ENCODE assay signal across 8 mouse cellular contexts in genomic region chr3:126596086-126596485, GRCm38 (mm10). TPM values are rescaled to one million over a fixed set of nuclear protein-coding genes. Genes with fewer than 3 reads are reported as not detected.
DNase-seq lines count a peak whose midpoint lies in the region; ATAC-seq and TF ChIP-seq lines count a peak whose summit lies in the region.

Gene Camk2d, plus strand, starts transcription at chr3:126596302.

- peaks cover 9% of the 10 kb centered on the region for H3K4me1 ChIP-seq in E14TG2a.4 (replicated peaks; ENCODE audit: low read depth, low read length)
- H3K4me1 ChIP-seq in forebrain, embryonic 12.5 days = peaks cover 10% of the 10 kb centered on the region
- peaks cover 11% of the 10 kb centered on the region for H3K4me1 ChIP-seq in heart, embryonic 16.5 days (ENCODE audit: control insufficient read depth, insufficient read depth, low read length)
- 0 out of 2 replicates have a peak, but pooled peaks cover 14% of the 10 kb centered on the region for H3K4me1 ChIP-seq in liver, embryonic 13.5 days (replicated peaks)
- 0 out of 2 replicates have a peak, but pooled peaks cover 6% of the 10 kb centered on the region for H3K4me1 ChIP-seq in stomach, embryonic 14.5 days (ENCODE audit: control insufficient read depth, insufficient read depth, low read length)

- no peak for TF ChIP-seq CTCF in E14TG2a.4 (conservative IDR thresholded peaks at IDR 0.05; ENCODE audit: low read length)

- peak within 1 kb of the TSS; percentile 95 for H3K27ac ChIP-seq in forebrain, embryonic 12.5 days
- peak within 1 kb of the TSS; percentile 100 for H3K27ac ChIP-seq in heart, embryonic 16.5 days (ENCODE audit: low read length)
- H3K27ac ChIP-seq in liver, embryonic 13.5 days = peak within 1 kb of the TSS; percentile 81
- H3K27ac ChIP-seq in stomach, embryonic 14.5 days (ENCODE audit: low read length) = peak within 1 kb of the TSS; percentile 95

- no peaks in the 10 kb centered on the region for H3K36me3 ChIP-seq in E14TG2a.4 (ENCODE audit: insufficient read depth, low read length)
- no peaks in the 10 kb centered on the region for H3K36me3 ChIP-seq in forebrain, embryonic 12.5 days (replicated peaks)
- peaks cover 6% of the 10 kb centered on the region; the same call in 1 of the 2 replicates for H3K36me3 ChIP-seq in heart, embryonic 16.5 days (ENCODE audit: control insufficient read depth, insufficient read depth)
- no peaks in the 10 kb centered on the region for H3K36me3 ChIP-seq in liver, embryonic 13.5 days
- no peaks in the 10 kb centered on the region for H3K36me3 ChIP-seq in stomach, embryonic 14.5 days (ENCODE audit: control insufficient read depth, insufficient read depth, low read length)

- peak; percentile 79 for ATAC-seq in cerebellum, adult (ENCODE audit: insufficient number of reproducible peaks, low FRiP score, low TSS enrichment)
- peak; percentile 91 for ATAC-seq in forebrain, embryonic 12.5 days (ENCODE audit: low FRiP score)
- ATAC-seq in heart, embryonic 16.5 days (replicated peaks; ENCODE audit: extremely low read depth, insufficient read depth, low FRiP score) = peak; percentile 87
- ATAC-seq in liver, embryonic 13.5 days (ENCODE audit: low read depth) = peak; percentile 88
- ATAC-seq in stomach, embryonic 14.5 days (ENCODE audit: insufficient number of reproducible peaks, insufficient read depth, low FRiP score, low read depth) = peak; percentile 91

- no peaks in the 10 kb centered on the region for H3K9me3 ChIP-seq in E14TG2a.4 (ENCODE audit: low read length)
- H3K9me3 ChIP-seq in forebrain, embryonic 12.5 days = no peaks in the 10 kb centered on the region
- H3K9me3 ChIP-seq in heart, embryonic 16.5 days (replicated peaks; ENCODE audit: control insufficient read depth, low read length) = no peaks in the 10 kb centered on the region
- no peaks in the 10 kb centered on the region for H3K9me3 ChIP-seq in liver, embryonic 13.5 days (replicated peaks)
- no peaks in the 10 kb centered on the region for H3K9me3 ChIP-seq in stomach, embryonic 14.5 days (ENCODE audit: control insufficient read depth, low read depth, low read length)

- DNase-seq in kidney, postnatal 25 days = peak; percentile 99
- peak; percentile 83 for DNase-seq in liver, embryonic 13.5 days
- peak; percentile 97 to 99 for DNase-seq in natural killer cell, adult 2 months (ENCODE audit: low spot score in 2 of 2)

- under 1% methylated on average over 16 of the region's 16 CpGs for WGBS in forebrain, embryonic 12.5 days
- under 1% methylated on average over 16 of the region's 16 CpGs for WGBS in heart, embryonic 16.5 days
- 0% methylated on average over 16 of the region's 16 CpGs for WGBS in liver, embryonic 13.5 days (ENCODE audit: insufficient replicate concordance)
- under 1% methylated on average over 16 of the region's 16 CpGs for WGBS in stomach, embryonic 14.5 days

- H3K27me3 ChIP-seq in E14TG2a.4 (ENCODE audit: insufficient read depth, low read length) = peaks cover 18% of the 10 kb centered on the region
- no peaks in the 10 kb centered on the region for H3K27me3 ChIP-seq in forebrain, embryonic 12.5 days
- no peaks in the 10 kb centered on the region for H3K27me3 ChIP-seq in heart, embryonic 16.5 days (ENCODE audit: control insufficient read depth, insufficient read depth, low read length)
- peaks cover 24% of the 10 kb centered on the region for H3K27me3 ChIP-seq in liver, embryonic 13.5 days
- H3K27me3 ChIP-seq in stomach, embryonic 14.5 days (ENCODE audit: control insufficient read depth, insufficient read depth, low read length) = no peaks in the 10 kb centered on the region

- peak within 1 kb of the TSS; percentile 92 for H3K4me2 ChIP-seq in forebrain, embryonic 12.5 days
- peak within 1 kb of the TSS; percentile 98 for H3K4me2 ChIP-seq in heart, embryonic 16.5 days (ENCODE audit: low read depth, low read length)
- H3K4me2 ChIP-seq in liver, embryonic 13.5 days = peak within 1 kb of the TSS; percentile 87
- H3K4me2 ChIP-seq in stomach, embryonic 14.5 days (replicated peaks; ENCODE audit: low read depth, low read length) = peak within 1 kb of the TSS; percentile 85

- H3K4me3 ChIP-seq in E14TG2a.4 (replicated peaks; ENCODE audit: low read length) = peak within 1 kb of the TSS; percentile 89
- peak within 1 kb of the TSS; percentile 75 for H3K4me3 ChIP-seq in forebrain, embryonic 12.5 days (replicated peaks)
- peak within 1 kb of the TSS; percentile 93 for H3K4me3 ChIP-seq in heart, embryonic 16.5 days (ENCODE audit: low read length)
- peak within 1 kb of the TSS; percentile 67 for H3K4me3 ChIP-seq in liver, embryonic 13.5 days (replicated peaks)
- H3K4me3 ChIP-seq in stomach, embryonic 14.5 days (ENCODE audit: low read depth, low read length) = peak within 1 kb of the TSS; percentile 83

- peak within 1 kb of the TSS; percentile 80 for H3K9ac ChIP-seq in forebrain, embryonic 12.5 days
- H3K9ac ChIP-seq in heart, embryonic 16.5 days (ENCODE audit: low read length) = peak within 1 kb of the TSS; percentile 97
- peak within 1 kb of the TSS; percentile 62 for H3K9ac ChIP-seq in liver, embryonic 13.5 days
- H3K9ac ChIP-seq in stomach, embryonic 14.5 days (replicated peaks; ENCODE audit: low read depth, low read length) = peak within 1 kb of the TSS; percentile 92

RNA-seq across cellular contexts. Expression of gene Camk2d, which starts in this region (rescaled TPM):
- 19.7 and 24.0 TPM in 2 replicates for polyA plus RNA-seq in forebrain, embryonic 12.5 days (2016; fragmentation: Nextera tagmentation; extraction: Ambion mirVana)
- polyA plus RNA-seq in heart, embryonic 16.5 days (2015; fragmentation: Nextera tagmentation; extraction: Ambion mirVana) = 111 and 112 TPM in 2 replicates
- polyA plus RNA-seq in liver, embryonic 13.5 days (2015; fragmentation: Nextera tagmentation; extraction: Ambion mirVana) = 2.9 and 3.8 TPM in 2 replicates
- 49.0 and 51.7 TPM in 2 replicates for polyA plus RNA-seq in stomach, embryonic 14.5 days (2014; fragmentation: Nextera tagmentation; extraction: Ambion mirVana)

Comparison
In these comparisons a context has a peak if more than half of its experiments do, and no peak if none do; other contexts are left out.
1. Peak in every context shown above with its lines: DNase-seq, ATAC-seq, H3K4me3 ChIP-seq and H3K27ac ChIP-seq.